Mouse (Mus musculus): ENCODE results near the gene Gm19426. TPM values are rescaled to one million over a fixed set of nuclear protein-coding genes. Genes with fewer than 3 reads are reported as not detected.
A peak's percentile ranks its signal among the peaks of the same experiment; 100 is the strongest.
"Not testable (repeated sequence)": the region's sequence is repeated elsewhere in the genome, so short reads cannot be mapped to it uniquely, and the experiment has no call there.

Gm19426 gene
- polyA plus RNA-seq, 1 experiment from 2014 or later: 6.1 TPM

GRCm38 (mm10) chr2:84733579-84734300, 9.7 kb downstream of the Gm19426 start, which contains the start of gene Ypel4:
Gene Ypel4 (plus strand): TSS chr2:84734058.
- peak; percentile 40 for ATAC-seq
- Histone ChIP-seq H3K27ac (no peak within 1 kb of the TSS), H3K9ac (peak within 1 kb of the TSS; percentile 18), H3K4me1 (replicated peaks) (peaks cover 49% of the 10 kb centered on the region), H3K36me3 (no peaks in the 10 kb centered on the region), H3K27me3 (replicated peaks) (0 out of 2 replicates have a peak, but pooled peaks cover 9% of the 10 kb centered on the region), H3K4me3 (replicated peaks) (peak within 1 kb of the TSS; percentile 32), H3K4me2 (replicated peaks) (peak within 1 kb of the TSS; percentile 65), H3K9me3 (no peaks in the 10 kb centered on the region)
- WGBS: 4% methylated on average over 8 of the region's 8 CpGs

- 74% methylated on average over 1 of the region's 1 CpGs for WGBS
- no peak overlapping the region for H3K9ac ChIP-seq
- no peak for ATAC-seq
These were observed 11.1 kb downstream of the Gm19426 start for GRCm38 (mm10) chr2:84732394-84732793.

GRCm38 (mm10) chr2:84731206-84731605, 12.2 kb downstream of the Gm19426 start:
- no peak overlapping the region for H3K4me2 ChIP-seq (replicated peaks)
- 0 out of 2 replicates have a peak, but pooled peaks cover 5% of the 10 kb centered on the region for H3K27me3 ChIP-seq (replicated peaks)
- H3K4me3 ChIP-seq (replicated peaks): no peak overlapping the region
- H3K9ac ChIP-seq: no peak overlapping the region
- ATAC-seq: no peak
- WGBS: 84% methylated on average over 3 of the region's 3 CpGs
- H3K27ac ChIP-seq: no peak overlapping the region
- H3K4me1 ChIP-seq (replicated peaks): peaks cover 25% of the 10 kb centered on the region
- H3K36me3 ChIP-seq: no peaks in the 10 kb centered on the region
- H3K9me3 ChIP-seq: no peaks in the 10 kb centered on the region

More at GRCm38 (mm10) chr2:84732394-84732793, 11.1 kb downstream of the Gm19426 start:
- no peaks in the 10 kb centered on the region for H3K9me3 ChIP-seq
- no peaks in the 10 kb centered on the region for H3K36me3 ChIP-seq
- 0 out of 2 replicates have a peak, but pooled peaks cover 9% of the 10 kb centered on the region for H3K27me3 ChIP-seq (replicated peaks)
- no peak overlapping the region for H3K4me3 ChIP-seq (replicated peaks)
- H3K4me2 ChIP-seq (replicated peaks): no peak overlapping the region
- H3K27ac ChIP-seq: no peak overlapping the region
- peaks cover 35% of the 10 kb centered on the region for H3K4me1 ChIP-seq (replicated peaks)

GRCm38 (mm10) chr2:84728191-84728590, 15.3 kb downstream of the Gm19426 start:
- H3K9me3 ChIP-seq; H3K36me3 ChIP-seq; H3K9ac ChIP-seq; ATAC-seq; H3K4me3 ChIP-seq (replicated peaks); H3K27me3 ChIP-seq (replicated peaks); H3K27ac ChIP-seq; H3K4me1 ChIP-seq (replicated peaks); H3K4me2 ChIP-seq (replicated peaks): not testable (repeated sequence)
- 78% methylated on average over 5 of the region's 5 CpGs for whole genome bisulfite sequencing

- WGBS: under 1% methylated on average over 39 of the region's 39 CpGs
- Histone ChIP-seq H3K9ac (peak within 1 kb of the TSS; percentile 60), H3K36me3 (peaks cover 3% of the 10 kb centered on the region; the same call in 1 of the 2 replicates)
These were observed 16.1 kb downstream of the Gm19426 start, which contains the start of gene Clp1 for GRCm38 (mm10) chr2:84727172-84727858. Gene Clp1 (minus strand): TSS chr2:84727350.

GRCm38 (mm10) chr2:84726716-84727115, 16.7 kb downstream of the Gm19426 start:
- peaks cover 9% of the 10 kb centered on the region for H3K4me1 ChIP-seq (replicated peaks)
- WGBS: 4% methylated on average over 9 of the region's 9 CpGs
- H3K27me3 ChIP-seq (replicated peaks): no peaks in the 10 kb centered on the region
- H3K4me3 ChIP-seq (replicated peaks): peak overlapping the region; percentile 53
- peaks cover 3% of the 10 kb centered on the region; the same call in 1 of the 2 replicates for H3K36me3 ChIP-seq
- H3K9me3 ChIP-seq: no peaks in the 10 kb centered on the region
- H3K27ac ChIP-seq: no peak overlapping the region
- ATAC-seq: peak; percentile 23
- peak overlapping the region; percentile 55 for H3K9ac ChIP-seq
- H3K4me2 ChIP-seq (replicated peaks): peak overlapping the region; percentile 74

More at GRCm38 (mm10) chr2:84727172-84727858, 16.1 kb downstream of the Gm19426 start, which contains the start of gene Clp1:
- Histone ChIP-seq H3K27me3 (replicated peaks) (no peaks in the 10 kb centered on the region), H3K27ac (peak within 1 kb of the TSS; percentile 84), H3K4me1 (replicated peaks) (peaks cover 9% of the 10 kb centered on the region), H3K9me3 (no peaks in the 10 kb centered on the region), H3K4me3 (replicated peaks) (peak within 1 kb of the TSS; percentile 53), H3K4me2 (replicated peaks) (peak within 1 kb of the TSS; percentile 74)
- peak; percentile 98 for ATAC-seq

- Histone ChIP-seq H3K4me3 (replicated peaks) (no peak overlapping the region), H3K9ac (no peak overlapping the region)
- 94% methylated on average over 10 of the region's 10 CpGs for WGBS
These were observed 17.7 kb downstream of the Gm19426 start for GRCm38 (mm10) chr2:84725770-84726169.

GRCm38 (mm10) chr2:84723856-84724255, 19.6 kb downstream of the Gm19426 start:
- H3K4me2 ChIP-seq (replicated peaks): no peak overlapping the region
- H3K27me3 ChIP-seq (replicated peaks): no peaks in the 10 kb centered on the region
- ATAC-seq: no peak
- WGBS: 96% methylated on average over 14 of the region's 14 CpGs
- H3K27ac ChIP-seq: no peak overlapping the region
- H3K36me3 ChIP-seq: peaks cover 3% of the 10 kb centered on the region; the same call in 1 of the 2 replicates
- no peak overlapping the region for H3K4me3 ChIP-seq (replicated peaks)
- H3K4me1 ChIP-seq (replicated peaks): peaks cover 9% of the 10 kb centered on the region
- no peaks in the 10 kb centered on the region for H3K9me3 ChIP-seq
- no peak overlapping the region for H3K9ac ChIP-seq

More at GRCm38 (mm10) chr2:84725770-84726169, 17.7 kb downstream of the Gm19426 start:
- Histone ChIP-seq H3K27ac (no peak overlapping the region), H3K9me3 (no peaks in the 10 kb centered on the region), H3K36me3 (peaks cover 3% of the 10 kb centered on the region; the same call in 1 of the 2 replicates), H3K4me1 (replicated peaks) (peaks cover 9% of the 10 kb centered on the region), H3K4me2 (replicated peaks) (peak overlapping the region; percentile 74; the same call in 1 of the 2 replicates), H3K27me3 (replicated peaks) (no peaks in the 10 kb centered on the region)
- ATAC-seq: no peak

- Histone ChIP-seq H3K27me3 (replicated peaks) (no peaks in the 10 kb centered on the region), H3K9ac (no peak overlapping the region), H3K4me3 (replicated peaks) (no peak overlapping the region), H3K36me3 (peaks cover 3% of the 10 kb centered on the region; the same call in 1 of the 2 replicates), H3K4me2 (replicated peaks) (no peak overlapping the region), H3K9me3 (no peaks in the 10 kb centered on the region), H3K27ac (no peak overlapping the region), H3K4me1 (replicated peaks) (peaks cover 7% of the 10 kb centered on the region)
- 79% methylated on average over 3 of the region's 3 CpGs for WGBS
- no peak for ATAC-seq
These were observed 22.3 kb downstream of the Gm19426 start for GRCm38 (mm10) chr2:84721182-84721581.

- no peak overlapping the region for H3K9ac ChIP-seq
- H3K36me3 ChIP-seq: peaks cover 3% of the 10 kb centered on the region; the same call in 1 of the 2 replicates
- no peak overlapping the region for H3K4me3 ChIP-seq (replicated peaks)
- H3K9me3 ChIP-seq: no peaks in the 10 kb centered on the region
- H3K4me1 ChIP-seq (replicated peaks): 0 out of 2 replicates have a peak, but pooled peaks cover 4% of the 10 kb centered on the region
- no peaks in the 10 kb centered on the region for H3K27me3 ChIP-seq (replicated peaks)
- H3K4me2 ChIP-seq (replicated peaks): no peak overlapping the region
- no peak overlapping the region for H3K27ac ChIP-seq
- ATAC-seq: no peak
- WGBS: 93% methylated on average over 2 of the region's 2 CpGs
These were observed 22.7 kb downstream of the Gm19426 start for GRCm38 (mm10) chr2:84720718-84721117.

- Histone ChIP-seq H3K9ac (no peak overlapping the region), H3K27ac (no peak overlapping the region), H3K27me3 (replicated peaks) (no peaks in the 10 kb centered on the region), H3K9me3 (no peaks in the 10 kb centered on the region), H3K36me3 (no peaks in the 10 kb centered on the region), H3K4me3 (replicated peaks) (no peak overlapping the region), H3K4me2 (replicated peaks) (no peak overlapping the region), H3K4me1 (replicated peaks) (no peaks in the 10 kb centered on the region; the same call in 1 of the 2 replicates)
- 92% methylated on average over 4 of the region's 4 CpGs for WGBS
- no peak for ATAC-seq
These were observed 26.1 kb downstream of the Gm19426 start for GRCm38 (mm10) chr2:84717357-84717756.

All from intestine, embryonic 15.5 days (tissue).